Mouse (Mus musculus) bone marrow macrophage, adult 2 months (primary cell): ENCODE measurements around the gene Nprl3.

Experiments used
- CTCF ChIP-seq: IDR thresholded peaks from 2 replicates; pipeline ENCODE4 v1.5.1; 2012; ENCODE audit warnings: low read depth, mild to moderate bottlenecking, low read length, moderate library complexity
- POLR2A ChIP-seq: IDR thresholded peaks from 2 replicates; pipeline ENCODE4 v1.6.1; 2012; ENCODE audit warnings: mild to moderate bottlenecking, low read depth, low read length, borderline replicate concordance

GRCm38 (mm10) chr11:32233895-32234294, 33.6 kb downstream of the Nprl3 start:
- TF ChIP-seq CTCF = no peak
- no peak for TF ChIP-seq POLR2A
